Mouse (Mus musculus): ENCODE results near the gene Gnao1.

GRCm38 (mm10) chr8:93777605-93778004 lies 32.2 kb upstream of the Gnao1 start:
- TF ChIP-seq EP300 (IDR thresholded peaks at IDR 0.05; ENCODE audit: low read depth) (no peak), CTCF (IDR thresholded peaks at IDR 0.05; ENCODE audit: low read depth) (no peak)
